Mouse (Mus musculus): Measurements from ENCODE around the gene Gm20388.

DNA sequence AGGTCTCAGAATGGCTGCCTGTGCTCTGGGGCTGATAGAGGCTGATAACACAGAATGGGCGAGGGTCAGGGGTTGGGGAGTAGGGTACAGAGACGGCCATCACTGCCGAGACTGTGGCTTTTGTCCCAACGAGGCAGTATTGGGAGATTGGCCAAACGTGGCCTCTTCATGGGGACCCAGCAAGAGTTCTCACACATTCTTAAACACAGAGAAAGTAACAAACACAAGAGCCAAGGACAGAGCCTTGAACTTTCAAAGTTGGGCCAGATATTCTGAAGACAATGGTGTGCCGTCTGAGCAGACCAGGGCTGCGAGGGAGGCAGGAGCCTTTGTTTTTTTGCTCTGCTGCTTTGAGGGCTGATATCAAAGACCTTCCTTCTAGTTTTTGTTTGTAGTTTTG lies 2001.3 kb downstream of the Gm20388 start:
- TF ChIP-seq POLR2A (IDR thresholded peaks at IDR 0.05; ENCODE audit: insufficient read depth, low read depth, low read length): no peak
- no peak for TF ChIP-seq CTCF (IDR thresholded peaks at IDR 0.05; ENCODE audit: insufficient read depth, low read depth, low read length)

All from olfactory bulb, adult 2 months (tissue).